ENCODE assay signal across 15 mouse cellular contexts in the genomic region with DNA sequence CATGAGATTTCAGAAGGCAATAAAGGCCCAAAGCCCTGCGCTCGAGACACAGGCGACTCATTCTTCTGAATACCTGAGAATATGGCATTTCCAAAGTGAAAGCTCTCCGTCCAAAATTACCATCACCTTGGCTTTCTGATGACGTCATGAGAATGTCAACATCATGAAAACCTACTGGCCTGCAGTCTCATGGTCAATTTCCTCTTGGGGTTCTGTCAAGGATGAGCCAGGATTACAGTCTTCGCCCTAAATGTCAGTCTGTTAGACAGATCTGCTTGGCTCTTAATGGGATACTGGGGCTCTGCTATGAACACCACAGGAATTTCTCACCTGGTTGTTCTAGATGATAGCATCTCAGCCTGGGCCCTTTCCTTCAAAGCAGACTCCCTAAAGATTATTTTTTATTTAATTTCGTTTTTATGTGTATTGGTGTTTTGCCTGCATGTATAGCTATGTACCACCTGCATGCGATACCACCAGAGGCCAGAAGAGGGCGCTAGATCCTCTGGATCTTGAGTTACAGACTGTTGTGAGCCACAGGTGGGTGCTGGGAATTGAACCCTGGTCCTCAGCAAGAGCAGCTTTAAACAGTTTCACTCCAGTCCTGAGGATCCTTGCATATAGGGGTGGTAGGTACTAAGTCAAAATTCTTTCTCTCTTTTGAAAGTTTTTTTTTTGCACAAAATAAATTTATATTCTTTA. TPM values are rescaled to one million over a fixed set of nuclear protein-coding genes. Genes with fewer than 3 reads are reported as not detected.
DNase-seq lines count a peak whose midpoint lies in the region; ATAC-seq and TF ChIP-seq lines count a peak whose summit lies in the region.
"Had no signal": no experiment of that assay in that cellular context is flagged by ENCODE, and none has a peak within 500 bp of the region (broad histone marks: within the 10 kb centered on the region; RNA-seq: fewer than 3 reads in every experiment).

No protein-coding gene starts in this region.

- H3K9me3 ChIP-seq in forebrain, postnatal 0 days (ENCODE audit: low read length) = no peaks in the 10 kb centered on the region
- no peaks in the 10 kb centered on the region for H3K9me3 ChIP-seq in forebrain, embryonic 15.5 days
- H3K9me3 ChIP-seq in ES-E14 (ENCODE audit: control insufficient read depth, insufficient read depth, low read depth, low read length) = no peaks in the 10 kb centered on the region

- no peaks in the 10 kb centered on the region for H3K36me3 ChIP-seq in forebrain, postnatal 0 days (ENCODE audit: insufficient read depth)
- H3K36me3 ChIP-seq in forebrain, embryonic 15.5 days = no peaks in the 10 kb centered on the region
- no peaks in the 10 kb centered on the region for H3K36me3 ChIP-seq in ES-E14 (ENCODE audit: control insufficient read depth, insufficient read depth, low read length, poor library complexity, severe bottlenecking)
- H3K36me3 ChIP-seq in small intestine, adult 2 months (ENCODE audit: control insufficient read depth, insufficient read depth, low read length) = no peaks in the 10 kb centered on the region
- H3K36me3 ChIP-seq: midbrain, embryonic 12.5 days had no signal

- peak; percentile 39; the same call in 1 of the 2 replicates for TF ChIP-seq CTCF in forebrain, postnatal 0 days (IDR thresholded peaks at IDR 0.05; ENCODE audit: low read depth)
- peak; percentile 22; the same call in 1 of the 2 replicates for TF ChIP-seq CTCF in lung, adult 2 months (IDR thresholded peaks at IDR 0.05; ENCODE audit: insufficient read depth, low read length)
- TF ChIP-seq CTCF in small intestine, adult 2 months (IDR thresholded peaks at IDR 0.05; ENCODE audit: extremely low read depth, insufficient read length, insufficient replicate concordance, low read depth, low read length) = peak; percentile 30; the same call in 1 of the 2 replicates

- no peaks in the 10 kb centered on the region for H3K27me3 ChIP-seq in forebrain, postnatal 0 days (ENCODE audit: insufficient read depth, low read length)
- no peaks in the 10 kb centered on the region for H3K27me3 ChIP-seq in forebrain, embryonic 15.5 days
- H3K27me3 ChIP-seq in small intestine, adult 2 months (ENCODE audit: control insufficient read depth, insufficient read depth, low read length) = no peaks in the 10 kb centered on the region
- H3K27me3 ChIP-seq: CH12.LX; midbrain, embryonic 12.5 days had no signal

- H3K27ac ChIP-seq in forebrain, postnatal 0 days (ENCODE audit: low read depth, low read length) = no peak overlapping the region
- H3K27ac ChIP-seq in forebrain, embryonic 15.5 days (replicated peaks) = no peak overlapping the region
- H3K27ac ChIP-seq in ES-E14 (ENCODE audit: insufficient read depth, low read depth, low read length, poor library complexity, severe bottlenecking) = no peak overlapping the region
- no peak overlapping the region for H3K27ac ChIP-seq in small intestine, adult 2 months (ENCODE audit: insufficient read depth, low read depth, low read length)
- H3K27ac ChIP-seq: midbrain, embryonic 12.5 days had no signal

- no peak for TF ChIP-seq POLR2A in lung, adult 2 months (IDR thresholded peaks at IDR 0.05; ENCODE audit: borderline replicate concordance, extremely low read depth, low read depth, low read length)
- TF ChIP-seq POLR2A in small intestine, adult 2 months (IDR thresholded peaks at IDR 0.05; ENCODE audit: low read depth, low read length) = no peak

- DNase-seq in forebrain, postnatal 0 days = no peak
- no peak for DNase-seq in lung, adult 2 months
- no peak for DNase-seq in lung, postnatal 10 days
- no peak for DNase-seq in ES-E14 (ENCODE audit: low read depth, low spot score)
- DNase-seq in adrenal gland, postnatal 10 days = no peak
- DNase-seq in retina, embryonic 14.5 days (ENCODE audit: low spot score) = no peak
- DNase-seq: adrenal gland, postnatal 25 days; kidney, postnatal 36 days; left cerebral cortex, postnatal 4 days had no signal

- no peak overlapping the region for H3K4me2 ChIP-seq in forebrain, postnatal 0 days (ENCODE audit: low read depth)
- no peak overlapping the region for H3K4me2 ChIP-seq in forebrain, embryonic 15.5 days (replicated peaks)
- H3K4me2 ChIP-seq: midbrain, embryonic 12.5 days had no signal

- ATAC-seq in forebrain, postnatal 0 days = no peak
- ATAC-seq in forebrain, embryonic 15.5 days (replicated peaks) = no peak

- no peak overlapping the region for H3K9ac ChIP-seq in forebrain, postnatal 0 days
- H3K9ac ChIP-seq in forebrain, embryonic 15.5 days (replicated peaks) = no peak overlapping the region
- no peak overlapping the region for H3K9ac ChIP-seq in ES-E14 (ENCODE audit: insufficient read depth, low read depth, low read length, poor library complexity, severe bottlenecking)
- H3K9ac ChIP-seq: midbrain, embryonic 12.5 days had no signal

- in situ Hi-C loops in ES-E14 (cut with MboI; ENCODE audit: low sequenced_read_pairs in 2 of 2, unreplicated experiment in 2 of 2) = no loop called here

- no peaks in the 10 kb centered on the region for H3K4me1 ChIP-seq in forebrain, postnatal 0 days (ENCODE audit: insufficient read depth)
- peaks cover 13% of the 10 kb centered on the region for H3K4me1 ChIP-seq in forebrain, embryonic 15.5 days
- peaks cover 9% of the 10 kb centered on the region for H3K4me1 ChIP-seq in lung, adult 2 months (ENCODE audit: control insufficient read depth, insufficient read depth, low read length)
- peaks cover 2 to 19% of the 10 kb centered on the region in 2 experiments; a peak in 1 of 4 replicates for H3K4me1 ChIP-seq in ES-E14 (ENCODE audit: control insufficient read depth in 2 of 2, insufficient read depth in 2 of 2, low read length in 2 of 2, poor library complexity in 1 of 2)
- H3K4me1 ChIP-seq in small intestine, adult 2 months (ENCODE audit: control insufficient read depth, insufficient read depth, insufficient read length, low read length) = peaks cover 4% of the 10 kb centered on the region; the same call in 1 of the 2 replicates

- 90% methylated on average over 9 of the region's 9 CpGs for WGBS in forebrain, postnatal 0 days
- WGBS in forebrain, embryonic 15.5 days = 84% methylated on average over 9 of the region's 9 CpGs
- WGBS in lung, adult 2 months = 83% methylated on average over 9 of the region's 9 CpGs
- 77% methylated on average over 9 of the region's 9 CpGs for WGBS in small intestine, adult 2 months

- no peak overlapping the region for H3K4me3 ChIP-seq in forebrain, postnatal 0 days (ENCODE audit: low read depth, low read length)
- H3K4me3 ChIP-seq in forebrain, embryonic 15.5 days = no peak overlapping the region
- H3K4me3 ChIP-seq in lung, adult 2 months (replicated peaks; ENCODE audit: extremely low read depth, low read depth, low read length) = no peak overlapping the region
- no peak overlapping the region for H3K4me3 ChIP-seq in ES-E14 (ENCODE audit: insufficient read depth in 1 of 2, low read depth in 1 of 2, low read length in 2 of 2, poor library complexity in 1 of 2, severe bottlenecking in 1 of 2)
- H3K4me3 ChIP-seq in small intestine, adult 2 months (ENCODE audit: low read depth, low read length) = no peak overlapping the region
- H3K4me3 ChIP-seq: forebrain, embryonic 10.5 days; hindbrain, embryonic 10.5 days; midbrain, embryonic 12.5 days had no signal

TF ChIP-seq in ES-E14, 5 proteins besides CTCF, POLR2A, EP300 and RAD21:
- TF ChIP-seq ZNF384 (IDR thresholded peaks at IDR 0.05; ENCODE audit: low read depth, low read length) = 0 out of 2 replicates have a peak, but pooled peaks have one; percentile 17
- no peak for TF ChIP-seq CHD2 (IDR thresholded peaks at IDR 0.05; ENCODE audit: low read depth, low read length)

RNA-seq across cellular contexts. Expression of gene Man1c1, which starts 19.3 kb away (rescaled TPM):
- 8.3 and 9.9 TPM in 2 replicates for total RNA-seq in forebrain, postnatal 0 days (2014; rRNA removed)
- 1.7 and 2.4 TPM in 2 replicates for polyA plus RNA-seq in forebrain, postnatal 0 days (2015; fragmentation: Nextera tagmentation; extraction: Ambion mirVana)
- 2.5 and 2.6 TPM in 2 replicates for polyA plus RNA-seq in forebrain, embryonic 15.5 days (2015; fragmentation: Nextera tagmentation; extraction: Ambion mirVana)
- 14.5 and 15.7 TPM in 2 replicates for polyA plus RNA-seq in lung, adult 2 months (2012; rRNA removed)
- 5.9 and 6.1 TPM in 2 replicates for total RNA-seq in ES-E14 (2012; rRNA removed)
- polyA plus RNA-seq in small intestine, adult 2 months (2012; rRNA removed) = 2.8 and 3.7 TPM in 2 replicates
- total RNA-seq in adrenal gland, postnatal 10 days (2021) = 10 to 100 TPM; 21.3 TPM
